Mouse (Mus musculus): ENCODE results near the gene Prdm11. TPM values are rescaled to one million over a fixed set of nuclear protein-coding genes. Genes with fewer than 3 reads are reported as not detected.

The Prdm11 gene
- polyA plus RNA-seq, 1 experiment = 7.6 TPM

- WGBS = 17% methylated on average over 19 of the region's 19 CpGs
- H3K4me3 ChIP-seq (replicated peaks; ENCODE audit: control insufficient read depth, low read depth, low read length) = no peak overlapping the region
- no peak overlapping the region; the same call in 1 of the 2 replicates for H3K27ac ChIP-seq (ENCODE audit: control insufficient read depth, insufficient read depth, low read depth, low read length, poor library complexity)
- TF ChIP-seq POLR2A (IDR thresholded peaks at IDR 0.05; ENCODE audit: borderline replicate concordance, control insufficient read depth, low read depth, low read length) (no peak), CTCF (IDR thresholded peaks at IDR 0.05; ENCODE audit: control insufficient read depth, insufficient read depth, low read length) (peak; percentile 35; the same call in 1 of the 2 replicates)
- H3K4me1 ChIP-seq (ENCODE audit: control insufficient read depth, insufficient read depth, low read length) = no peaks in the 10 kb centered on the region
These were observed 57.9 kb downstream of the Prdm11 start for GRCm38 (mm10) chr2:92987901-92988631.

GRCm38 (mm10) chr2:92987108-92987618 lies 58.8 kb downstream of the Prdm11 start:
- Histone ChIP-seq H3K27ac (ENCODE audit: control insufficient read depth, insufficient read depth, low read depth, low read length, poor library complexity) (no peak overlapping the region), H3K4me3 (replicated peaks; ENCODE audit: control insufficient read depth, low read depth, low read length) (no peak overlapping the region), H3K4me1 (ENCODE audit: control insufficient read depth, insufficient read depth, low read length) (no peaks in the 10 kb centered on the region; the same call in 1 of the 2 replicates)
- TF ChIP-seq CTCF (IDR thresholded peaks at IDR 0.05; ENCODE audit: control insufficient read depth, insufficient read depth, low read length) = no peak
- no peak for TF ChIP-seq POLR2A (IDR thresholded peaks at IDR 0.05; ENCODE audit: borderline replicate concordance, control insufficient read depth, low read depth, low read length)
- 78% methylated on average over 7 of the region's 7 CpGs for WGBS

- Histone ChIP-seq H3K4me1 (ENCODE audit: control insufficient read depth, insufficient read depth, low read length) (no peaks in the 10 kb centered on the region; the same call in 1 of the 2 replicates), H3K27ac (ENCODE audit: control insufficient read depth, insufficient read depth, low read depth, low read length, poor library complexity) (no peak overlapping the region), H3K4me3 (replicated peaks; ENCODE audit: control insufficient read depth, low read depth, low read length) (no peak overlapping the region)
- WGBS = 68% methylated on average over 7 of the region's 7 CpGs
- TF ChIP-seq CTCF (IDR thresholded peaks at IDR 0.05; ENCODE audit: control insufficient read depth, insufficient read depth, low read length) = no peak
- TF ChIP-seq POLR2A (IDR thresholded peaks at IDR 0.05; ENCODE audit: borderline replicate concordance, control insufficient read depth, low read depth, low read length) = no peak
These were observed 60.4 kb downstream of the Prdm11 start for GRCm38 (mm10) chr2:92985600-92985999.

- no peaks in the 10 kb centered on the region; the same call in 1 of the 2 replicates for H3K4me1 ChIP-seq (ENCODE audit: control insufficient read depth, insufficient read depth, low read length)
- 85% methylated on average over 2 of the region's 2 CpGs for WGBS
- no peak overlapping the region for H3K27ac ChIP-seq (ENCODE audit: control insufficient read depth, insufficient read depth, low read depth, low read length, poor library complexity)
These were observed 60.8 kb downstream of the Prdm11 start for GRCm38 (mm10) chr2:92985171-92985570.

GRCm38 (mm10) chr2:92984321-92985108 lies 61.5 kb downstream of the Prdm11 start:
- no peak for TF ChIP-seq CTCF (IDR thresholded peaks at IDR 0.05; ENCODE audit: control insufficient read depth, insufficient read depth, low read length)
- TF ChIP-seq POLR2A (IDR thresholded peaks at IDR 0.05; ENCODE audit: borderline replicate concordance, control insufficient read depth, low read depth, low read length) = no peak
- H3K4me1 ChIP-seq (ENCODE audit: control insufficient read depth, insufficient read depth, low read length) = no peaks in the 10 kb centered on the region; the same call in 1 of the 2 replicates
- H3K27ac ChIP-seq (ENCODE audit: control insufficient read depth, insufficient read depth, low read depth, low read length, poor library complexity) = no peak overlapping the region
- H3K4me3 ChIP-seq (replicated peaks; ENCODE audit: control insufficient read depth, low read depth, low read length) = no peak overlapping the region
- 89% methylated on average over 7 of the region's 7 CpGs for WGBS

More at GRCm38 (mm10) chr2:92985171-92985570, 60.8 kb downstream of the Prdm11 start:
- H3K4me3 ChIP-seq (replicated peaks; ENCODE audit: control insufficient read depth, low read depth, low read length) = no peak overlapping the region
- TF ChIP-seq CTCF (IDR thresholded peaks at IDR 0.05; ENCODE audit: control insufficient read depth, insufficient read depth, low read length) (no peak), POLR2A (IDR thresholded peaks at IDR 0.05; ENCODE audit: borderline replicate concordance, control insufficient read depth, low read depth, low read length) (no peak)

- no peak overlapping the region for H3K4me3 ChIP-seq (replicated peaks; ENCODE audit: control insufficient read depth, low read depth, low read length)
- 32% methylated on average over 4 of the region's 4 CpGs for WGBS
- no peak overlapping the region for H3K27ac ChIP-seq (ENCODE audit: control insufficient read depth, insufficient read depth, low read depth, low read length, poor library complexity)
- H3K4me1 ChIP-seq (ENCODE audit: control insufficient read depth, insufficient read depth, low read length) = no peaks in the 10 kb centered on the region; the same call in 1 of the 2 replicates
- no peak for TF ChIP-seq POLR2A (IDR thresholded peaks at IDR 0.05; ENCODE audit: borderline replicate concordance, control insufficient read depth, low read depth, low read length)
- no peak for TF ChIP-seq CTCF (IDR thresholded peaks at IDR 0.05; ENCODE audit: control insufficient read depth, insufficient read depth, low read length)
These were observed 62.7 kb downstream of the Prdm11 start for GRCm38 (mm10) chr2:92983273-92983620.

- no peaks in the 10 kb centered on the region; the same call in 1 of the 2 replicates for H3K4me1 ChIP-seq (ENCODE audit: control insufficient read depth, insufficient read depth, low read length)
- TF ChIP-seq CTCF (IDR thresholded peaks at IDR 0.05; ENCODE audit: control insufficient read depth, insufficient read depth, low read length) = no peak
- no peak for TF ChIP-seq POLR2A (IDR thresholded peaks at IDR 0.05; ENCODE audit: borderline replicate concordance, control insufficient read depth, low read depth, low read length)
- WGBS = 32% methylated on average over 8 of the region's 8 CpGs
- no peak overlapping the region for H3K4me3 ChIP-seq (replicated peaks; ENCODE audit: control insufficient read depth, low read depth, low read length)
- no peak overlapping the region for H3K27ac ChIP-seq (ENCODE audit: control insufficient read depth, insufficient read depth, low read depth, low read length, poor library complexity)
These were observed 63.2 kb downstream of the Prdm11 start for GRCm38 (mm10) chr2:92982591-92983272.
